Mouse (Mus musculus) stomach, embryonic 16.5 days (tissue): ENCODE results near the gene Gm4756. TPM values are rescaled to one million over a fixed set of nuclear protein-coding genes. Genes with fewer than 3 reads are reported as not detected.

Experiments
- ATAC-seq: fragments of 200-750 bp; cut with Nextera tagmentation; 2 replicates; pipeline ENCODE4 v1.8.0; 2017; ENCODE audit warnings: moderate number of reproducible peaks, moderate TSS enrichment; ENCODE audit not compliant: insufficient read depth, low FRiP score
- H3K27ac ChIP-seq: fragments of 300-500 bp; sonication (generic); 2 replicates; pipeline ENCODE4 v1.5.1; 2014; ENCODE audit warnings: low read length
- H3K27me3 ChIP-seq: fragments of 300-500 bp; sonication (generic); 2 replicates; pipeline ENCODE4 v1.6.1; 2014; ENCODE audit warnings: low read length, control low read depth, mixed read lengths; ENCODE audit not compliant: control insufficient read depth, insufficient read depth
- H3K36me3 ChIP-seq: fragments of 300-500 bp; sonication (generic); 2 replicates; pipeline ENCODE4 v1.6.1; 2014; ENCODE audit warnings: low read length; ENCODE audit not compliant: control insufficient read depth, insufficient read depth
- H3K4me1 ChIP-seq: fragments of 300-500 bp; sonication (generic); 2 replicates; pipeline ENCODE4 v1.6.1; 2014; ENCODE audit warnings: low read length, control low read depth, mixed read lengths; ENCODE audit not compliant: control insufficient read depth, insufficient read depth
- H3K4me2 ChIP-seq: fragments of 300-500 bp; sonication (generic); 2 replicates; pipeline ENCODE4 v1.6.1; 2014; ENCODE audit warnings: low read depth, low read length, mixed read lengths
- H3K4me3 ChIP-seq: fragments of 300-500 bp; sonication (generic); replicated peaks from 2 replicates; pipeline ENCODE4 v1.5.1; 2014; ENCODE audit warnings: mild to moderate bottlenecking, low read length
- H3K9ac ChIP-seq: fragments of 300-500 bp; sonication (generic); 2 replicates; pipeline ENCODE4 v1.6.1; 2014; ENCODE audit warnings: low read length
- H3K9me3 ChIP-seq: fragments of 300-500 bp; sonication (generic); replicated peaks from 2 replicates; pipeline ENCODE4 v1.6.1; 2016; ENCODE audit warnings: low read length, control low read depth; ENCODE audit not compliant: control insufficient read depth
- WGBS: fragments of 180-500 bp; shearing (Covaris S2); extraction: QIAGEN DNeasy Blood & Tissue Kit; methylation state at CpG from one replicate; pipeline ENCODE4 v1.1.7; 2014; 5-methylcytosine and 5-hydroxymethylcytosine counted together
- polyA plus RNA-seq: library from polyadenylated mRNA; unstranded; fragments of >200 nt; fragmentation: Nextera tagmentation; extraction: Ambion mirVana; gene quantifications from 2 replicates; pipeline ENCODE4 v1.2.1, GENCODE M21; 2015

The Gm4756 gene
- polyA plus RNA-seq, 1 experiment from 2014 or later: not detected

DNA sequence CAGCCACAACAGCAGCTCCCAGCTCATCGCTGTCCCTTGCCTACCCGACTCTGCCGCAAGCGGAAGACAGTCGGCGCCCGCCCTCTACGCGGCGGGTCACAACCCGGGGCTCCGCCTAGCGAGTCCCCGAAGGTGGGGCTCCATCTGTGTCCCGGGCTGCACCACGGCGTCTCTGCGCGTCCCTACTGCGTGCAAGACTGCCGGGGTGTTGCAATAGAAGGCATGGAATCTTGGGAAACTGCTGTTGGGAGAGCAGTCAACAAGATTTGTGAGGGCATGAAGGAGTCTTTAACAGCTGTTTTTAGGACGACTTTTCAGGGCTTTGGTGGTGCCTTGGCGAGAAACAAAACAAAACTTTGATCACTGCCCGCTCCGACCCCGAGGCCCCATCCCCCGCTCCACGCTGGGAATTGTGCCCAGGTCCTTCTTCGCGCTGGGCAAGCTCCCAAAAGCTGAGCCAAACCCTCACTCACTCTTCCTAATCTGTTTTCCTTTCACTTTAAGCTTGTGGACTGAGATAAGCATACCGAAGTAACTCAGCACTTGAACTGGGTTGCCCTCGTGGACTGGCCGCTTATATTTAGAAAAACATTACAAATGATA lies 15.4 kb upstream of the Gm4756 start, which contains the start of gene Dhrs7:
Gene Dhrs7 (minus strand): TSS at position 175 of the 603 bp plus-strand sequence.
- H3K9me3 ChIP-seq: peaks cover 6% of the 10 kb centered on the region; the same call in 1 of the 2 replicates
- H3K4me3 ChIP-seq: peak within 1 kb of the TSS; percentile 72
- H3K27me3 ChIP-seq: no peaks in the 10 kb centered on the region
- 0 out of 2 replicates have a peak, but pooled peaks cover 10% of the 10 kb centered on the region for H3K4me1 ChIP-seq
- H3K27ac ChIP-seq: peak within 1 kb of the TSS; percentile 93
- no peaks in the 10 kb centered on the region for H3K36me3 ChIP-seq
- H3K9ac ChIP-seq: peak within 1 kb of the TSS; percentile 78
- peak within 1 kb of the TSS; percentile 89 for H3K4me2 ChIP-seq
- 1% methylated on average over 33 of the region's 33 CpGs for WGBS
- peak; percentile 95 for ATAC-seq

DNA sequence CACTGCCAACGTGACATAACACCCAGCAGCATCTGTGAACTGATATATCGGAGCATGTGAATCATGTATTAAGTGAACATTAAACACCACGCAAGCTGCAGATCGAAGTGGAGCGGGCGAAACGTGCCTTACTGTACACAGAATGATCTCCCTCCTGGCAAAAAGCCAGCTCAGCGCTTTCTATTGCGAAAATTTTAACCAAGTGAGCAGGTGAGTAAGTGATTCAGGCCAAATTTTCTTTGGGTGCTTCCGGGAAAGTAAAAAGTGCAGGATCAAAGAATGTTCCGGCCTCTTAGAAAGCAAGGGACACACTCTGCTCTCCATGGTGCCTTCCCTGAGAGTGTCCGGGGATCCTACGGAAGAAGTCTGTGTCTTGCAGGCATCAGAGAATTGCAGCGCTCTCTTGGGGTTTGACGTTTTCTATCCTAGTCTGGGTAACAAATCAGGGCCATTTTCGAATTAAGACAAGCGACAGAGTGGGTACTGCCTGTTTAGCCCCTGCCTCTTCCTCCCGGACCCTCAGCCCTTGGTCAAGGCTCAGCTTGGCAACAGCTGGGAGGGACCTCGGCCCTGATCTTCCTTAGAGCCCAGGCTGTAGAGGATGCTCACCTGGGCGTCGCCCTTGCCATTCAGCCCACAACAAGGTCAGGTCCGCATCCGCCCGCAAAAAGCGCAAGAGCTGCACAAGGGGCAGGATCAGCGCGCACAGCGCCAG lies 14.7 kb upstream of the Gm4756 start:
- Histone ChIP-seq H3K27ac (peak overlapping the region; percentile 93), H3K36me3 (no peaks in the 10 kb centered on the region), H3K9ac (peak overlapping the region; percentile 78), H3K4me3 (peak overlapping the region; percentile 72), H3K4me1 (0 out of 2 replicates have a peak, but pooled peaks cover 10% of the 10 kb centered on the region), H3K4me2 (peak overlapping the region; percentile 89), H3K27me3 (no peaks in the 10 kb centered on the region), H3K9me3 (peaks cover 5% of the 10 kb centered on the region; the same call in 1 of the 2 replicates)
- peak; percentile 47 for ATAC-seq
- WGBS: 3% methylated on average over 28 of the region's 28 CpGs

DNA sequence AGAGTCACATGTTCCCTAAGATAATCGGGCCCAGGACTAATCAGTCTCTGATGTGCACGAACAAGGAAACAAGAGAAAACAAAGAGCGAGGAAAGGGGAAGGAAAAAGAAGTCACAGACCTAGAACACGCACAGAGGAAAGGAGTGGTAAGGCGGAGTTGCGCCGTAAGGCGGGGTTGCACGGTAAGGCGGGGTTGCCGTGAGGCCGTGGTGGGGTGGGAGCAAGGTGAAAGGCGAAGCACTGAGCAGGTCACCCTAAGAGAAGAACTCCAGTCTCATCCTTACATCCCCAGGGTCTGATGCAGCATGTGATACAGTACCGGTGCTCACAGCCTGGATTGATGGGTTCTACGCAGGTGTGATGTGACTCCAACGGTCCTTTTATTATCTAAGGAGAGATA lies 6.3 kb upstream of the Gm4756 start:
- Histone ChIP-seq H3K4me3 (no peak overlapping the region), H3K9ac (no peak overlapping the region), H3K9me3 (no peaks in the 10 kb centered on the region), H3K27me3 (no peaks in the 10 kb centered on the region), H3K27ac (no peak overlapping the region), H3K36me3 (no peaks in the 10 kb centered on the region), H3K4me1 (no peaks in the 10 kb centered on the region), H3K4me2 (no peak overlapping the region)
- WGBS: 88% methylated on average over 16 of the region's 16 CpGs
- no peak for ATAC-seq

DNA sequence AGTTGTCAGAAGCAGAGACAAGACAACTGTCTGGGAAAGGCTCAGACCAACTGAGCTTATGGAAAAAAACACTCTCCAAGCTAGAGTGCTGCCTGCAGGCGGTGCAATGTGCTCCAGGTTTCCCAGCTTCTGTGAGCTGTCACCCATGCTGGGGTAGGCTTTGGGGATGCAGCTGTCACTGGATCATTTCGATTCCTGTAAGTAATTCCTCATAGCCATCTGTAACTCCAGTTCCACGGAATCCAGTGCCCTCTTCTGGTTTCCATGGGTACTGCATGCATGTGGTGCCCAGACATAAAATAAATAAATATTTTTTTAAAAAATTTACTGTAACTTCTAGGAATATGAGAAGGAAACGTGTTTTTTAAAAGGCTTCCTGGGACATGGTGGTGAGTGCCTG lies 5.2 kb upstream of the Gm4756 start:
- H3K36me3 ChIP-seq: no peaks in the 10 kb centered on the region
- H3K4me2 ChIP-seq: no peak overlapping the region
- no peak for ATAC-seq
- no peak overlapping the region for H3K9ac ChIP-seq
- 25% methylated on average over 4 of the region's 4 CpGs for WGBS
- no peak overlapping the region for H3K4me3 ChIP-seq
- H3K27me3 ChIP-seq: no peaks in the 10 kb centered on the region
- no peaks in the 10 kb centered on the region for H3K4me1 ChIP-seq
- H3K9me3 ChIP-seq: no peaks in the 10 kb centered on the region
- no peak overlapping the region for H3K27ac ChIP-seq

DNA sequence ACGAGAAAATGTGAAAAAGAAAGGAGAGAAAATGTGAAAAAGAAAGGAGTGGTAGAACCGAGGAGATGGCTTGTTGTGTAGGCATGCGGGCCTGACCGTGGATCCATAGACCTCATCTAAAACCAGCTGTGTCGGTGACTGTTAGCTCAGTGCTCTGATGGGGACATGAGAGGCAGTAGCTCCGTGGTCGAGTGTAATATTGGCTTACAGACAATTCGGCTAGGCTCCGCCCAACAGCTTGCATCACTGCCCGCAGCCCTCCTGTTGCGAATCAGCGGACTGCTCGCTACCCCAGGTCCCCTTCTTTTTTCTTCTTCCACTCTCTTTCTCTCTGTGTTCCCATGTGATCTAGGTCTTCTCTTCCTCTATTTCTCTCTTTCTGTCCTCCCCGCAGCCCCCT lies 540 bp downstream of the Gm4756 start:
- Histone ChIP-seq H3K36me3 (no peaks in the 10 kb centered on the region), H3K27ac (no peak overlapping the region), H3K27me3 (no peaks in the 10 kb centered on the region), H3K4me1 (no peaks in the 10 kb centered on the region), H3K9me3 (no peaks in the 10 kb centered on the region), H3K4me3 (no peak overlapping the region), H3K4me2 (no peak overlapping the region), H3K9ac (no peak overlapping the region)
- WGBS: 89% methylated on average over 14 of the region's 14 CpGs
- no peak for ATAC-seq

DNA sequence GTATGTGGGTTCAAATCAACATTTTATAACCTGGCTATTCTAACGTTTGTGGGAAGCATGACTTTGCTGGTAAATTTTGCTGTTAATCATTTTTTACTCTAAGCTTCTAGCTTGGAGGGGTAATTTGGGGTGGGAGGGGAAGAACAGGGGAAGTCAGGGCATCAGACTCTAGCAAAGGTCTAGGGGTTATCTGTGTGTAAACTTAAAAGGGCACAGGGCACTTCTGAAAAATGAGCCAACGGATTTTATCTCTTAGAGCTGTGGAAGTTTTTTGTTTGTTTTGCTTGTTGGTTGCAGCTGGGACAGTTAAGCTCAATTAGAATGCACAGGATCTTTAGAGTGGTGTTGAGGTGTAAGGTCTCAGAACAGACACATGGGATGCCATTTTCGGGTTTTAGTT lies 11.4 kb downstream of the Gm4756 start:
- Histone ChIP-seq H3K27ac (no peak overlapping the region), H3K36me3 (no peaks in the 10 kb centered on the region), H3K4me1 (no peaks in the 10 kb centered on the region), H3K9ac (no peak overlapping the region), H3K4me2 (no peak overlapping the region), H3K27me3 (no peaks in the 10 kb centered on the region), H3K9me3 (peaks cover 4% of the 10 kb centered on the region; the same call in 1 of the 2 replicates), H3K4me3 (no peak overlapping the region)
- no peak for ATAC-seq
- 71% methylated on average over 3 of the region's 3 CpGs for WGBS

DNA sequence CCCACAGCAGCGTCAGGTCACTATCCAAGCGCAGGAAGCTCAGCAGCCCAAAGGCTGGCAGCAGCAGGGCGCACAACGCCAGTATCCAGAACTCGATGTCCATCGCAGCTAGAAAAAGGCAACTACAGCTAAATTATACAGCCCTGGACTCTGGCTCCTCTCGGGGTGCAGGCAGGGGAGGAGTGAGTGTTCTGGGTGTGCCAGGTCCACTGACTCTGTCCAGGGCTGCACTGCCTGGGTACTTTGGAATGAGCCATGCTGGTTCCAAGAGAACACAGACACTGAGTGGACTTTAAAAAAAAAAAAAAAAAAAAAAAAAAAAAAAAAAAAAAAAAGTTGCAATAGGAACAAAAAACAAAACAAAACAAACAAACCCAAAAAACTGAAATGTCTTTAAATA lies 20.7 kb downstream of the Gm4756 start:
- no peak overlapping the region for H3K4me2 ChIP-seq
- H3K36me3 ChIP-seq: no peaks in the 10 kb centered on the region
- ATAC-seq: no peak
- H3K9ac ChIP-seq: no peak overlapping the region
- no peaks in the 10 kb centered on the region for H3K9me3 ChIP-seq
- no peaks in the 10 kb centered on the region for H3K4me1 ChIP-seq
- 90% methylated on average over 7 of the region's 7 CpGs for WGBS
- H3K27ac ChIP-seq: no peak overlapping the region
- no peak overlapping the region for H3K4me3 ChIP-seq
- H3K27me3 ChIP-seq: no peaks in the 10 kb centered on the region

DNA sequence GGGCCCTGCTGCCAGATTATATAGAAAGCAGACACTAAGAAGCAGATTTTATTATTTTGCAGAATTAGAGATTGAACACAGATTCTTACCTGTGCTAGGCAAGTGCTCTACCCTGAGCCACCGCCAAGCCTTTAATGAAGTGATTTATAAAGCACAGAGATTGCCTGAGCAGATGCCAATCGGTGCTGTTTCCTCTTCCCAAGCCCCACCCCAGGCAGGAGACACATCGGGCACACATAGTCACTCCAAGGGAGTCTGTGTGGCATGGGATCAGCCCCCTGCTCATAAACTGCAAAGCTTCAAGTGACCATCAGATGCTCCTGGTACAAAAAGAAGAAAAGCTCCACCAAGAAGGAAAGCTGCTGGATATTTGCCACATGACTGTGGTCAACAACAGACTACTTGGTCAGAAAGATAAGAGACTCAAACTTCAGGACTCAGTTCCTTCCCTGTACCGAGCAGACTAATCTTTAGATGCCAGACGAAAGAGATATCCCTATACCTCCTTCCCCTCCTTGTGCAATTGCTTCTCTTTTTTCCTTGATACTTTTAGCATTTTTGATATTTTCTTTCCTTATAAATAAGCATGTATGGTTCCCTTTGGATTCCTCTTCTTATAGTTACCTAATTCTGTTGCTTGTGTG lies 26.5 kb downstream of the Gm4756 start:
- Histone ChIP-seq H3K4me2 (no peak overlapping the region), H3K27ac (no peak overlapping the region), H3K9ac (no peak overlapping the region), H3K4me3 (no peak overlapping the region), H3K9me3 (no peaks in the 10 kb centered on the region), H3K27me3 (no peaks in the 10 kb centered on the region), H3K4me1 (no peaks in the 10 kb centered on the region), H3K36me3 (no peaks in the 10 kb centered on the region)
- no peak for ATAC-seq
- WGBS: 73% methylated on average over 5 of the region's 5 CpGs

DNA sequence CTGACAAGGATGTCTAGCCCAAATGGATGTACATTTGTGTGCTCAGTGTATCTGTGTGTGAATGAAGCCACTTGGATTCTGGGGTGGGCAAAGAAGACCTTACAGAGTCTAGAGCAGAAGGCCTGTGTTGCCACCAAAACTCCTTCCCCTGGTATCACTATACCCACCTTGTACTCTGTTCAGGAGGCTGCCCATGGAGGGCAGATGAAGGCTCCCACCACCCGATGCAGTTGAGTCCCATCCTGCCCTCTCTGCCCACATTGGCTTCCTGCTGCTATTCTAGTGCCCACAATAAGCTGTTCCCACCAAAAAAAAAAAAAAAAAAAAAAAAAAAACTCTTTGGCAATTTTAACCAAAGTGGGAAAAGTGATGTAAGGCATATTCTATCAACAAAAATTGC lies 28.0 kb downstream of the Gm4756 start:
- 73% methylated on average over 1 of the region's 1 CpGs for WGBS
- no peak overlapping the region for H3K27ac ChIP-seq
- no peak overlapping the region for H3K4me2 ChIP-seq
- H3K9me3 ChIP-seq: no peaks in the 10 kb centered on the region
- no peak for ATAC-seq
- no peak overlapping the region for H3K4me3 ChIP-seq
- no peaks in the 10 kb centered on the region for H3K27me3 ChIP-seq
- H3K36me3 ChIP-seq: no peaks in the 10 kb centered on the region
- H3K9ac ChIP-seq: no peak overlapping the region
- H3K4me1 ChIP-seq: no peaks in the 10 kb centered on the region
